Mouse (Mus musculus) ovary, adult 18-20 months (tissue): ENCODE data around the gene Fgr.
"Not testable (repeated sequence)": the region's sequence is repeated elsewhere in the genome, so short reads cannot be mapped to it uniquely, and the experiment has no call there.

ENCODE experiments used
- DNase-seq: peaks from one replicate; pipeline ENCODE4 v3.0.0; 2022; ENCODE audit warnings: low spot score, mixed read lengths

The Fgr gene

DNA sequence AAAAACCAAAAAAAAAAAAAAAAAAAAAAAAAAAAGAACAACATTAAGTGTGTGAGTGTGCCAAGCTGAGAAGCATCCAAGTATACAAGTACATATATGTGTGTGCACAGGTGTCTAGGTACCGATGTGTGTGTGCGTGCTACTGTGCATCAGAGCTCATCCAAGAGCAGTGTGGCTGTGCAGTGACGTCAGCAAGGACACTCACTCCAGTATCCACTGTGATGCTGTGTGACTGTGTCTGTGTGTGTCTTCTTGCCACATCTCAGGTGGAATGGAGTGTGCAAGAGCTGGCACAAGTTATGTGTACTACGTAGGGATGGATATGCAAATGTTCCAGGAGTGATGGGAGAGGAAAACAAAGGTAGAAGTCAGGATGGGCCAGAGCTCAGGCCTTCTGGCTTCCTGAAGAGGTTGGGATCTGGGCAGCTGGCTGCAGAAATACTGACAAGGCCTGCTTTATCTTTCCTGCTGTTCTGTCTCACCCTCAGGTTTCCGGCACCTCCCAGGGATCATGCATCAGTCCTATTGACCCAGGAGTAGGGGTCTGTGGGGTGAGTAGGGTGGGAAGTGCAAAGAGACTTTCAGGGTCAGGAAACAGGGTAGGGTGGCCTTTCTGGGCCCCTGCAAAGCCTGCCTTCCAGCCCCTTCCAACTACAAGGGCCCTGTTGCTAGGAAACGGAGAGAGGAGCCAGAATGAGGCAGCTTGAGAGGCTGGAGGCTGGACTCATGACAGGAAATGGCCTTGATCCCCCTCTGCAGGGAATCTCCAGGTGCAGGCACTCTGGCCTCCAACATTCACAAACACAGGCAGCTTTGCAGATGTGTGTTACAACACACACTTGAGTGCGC is 10.0 kb downstream of the Fgr start:
- DNase-seq = peak; percentile 45

DNA sequence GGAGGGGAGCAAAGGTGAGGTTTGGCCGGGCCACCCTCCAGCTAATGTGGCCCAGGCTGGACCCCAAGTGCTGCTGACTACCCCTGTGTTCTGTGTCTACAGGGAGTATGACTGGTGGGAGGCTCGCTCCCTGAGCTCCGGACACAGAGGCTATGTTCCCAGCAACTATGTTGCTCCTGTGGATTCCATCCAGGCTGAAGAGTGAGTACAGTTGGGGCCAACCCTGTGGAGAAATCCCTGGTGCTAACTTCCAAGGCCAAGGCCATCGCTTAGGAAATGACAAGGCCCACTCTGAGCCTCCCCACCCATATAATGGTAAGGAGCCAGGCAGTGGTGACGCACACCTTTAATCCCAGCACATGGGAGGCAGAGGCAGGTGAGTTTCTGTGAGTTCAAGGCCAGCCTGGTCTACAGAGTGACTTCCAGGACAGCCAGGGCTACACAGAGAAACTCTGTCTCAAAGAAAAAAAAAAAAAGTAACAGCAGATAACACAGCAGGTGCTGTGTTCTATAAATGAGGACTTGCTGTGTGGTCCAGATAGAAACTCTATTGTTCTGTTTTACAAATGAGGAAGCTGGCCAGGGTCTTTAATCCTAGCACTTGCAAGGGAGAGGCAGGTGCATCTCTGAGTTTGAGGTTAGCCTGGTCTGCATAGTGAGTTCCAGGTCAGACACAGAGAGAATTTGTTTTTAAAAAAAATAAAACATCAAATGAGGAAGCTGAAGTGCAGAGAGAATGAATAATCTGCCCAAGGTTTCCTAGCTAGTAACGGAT is 14.9 kb downstream of the Fgr start:
- DNase-seq = no peak

DNA sequence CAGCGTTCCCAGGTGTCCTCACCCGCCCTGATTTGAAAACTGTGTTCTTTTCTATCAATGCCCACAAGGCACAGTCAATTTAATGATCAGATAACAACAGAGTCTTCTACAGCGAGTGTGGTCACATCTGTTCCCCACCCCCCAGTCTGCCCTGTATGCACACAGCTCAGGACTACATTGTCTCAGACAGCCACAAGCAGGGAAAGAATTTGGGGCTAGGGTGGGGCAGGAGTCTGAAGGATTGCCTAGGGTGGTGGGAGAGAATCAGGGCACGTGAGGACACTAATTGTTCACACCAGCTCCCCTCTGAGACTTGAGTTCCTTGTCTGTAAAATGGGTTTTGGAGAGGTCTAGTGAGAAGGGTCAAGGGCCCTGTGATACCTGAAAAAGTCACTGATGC is 19.7 kb downstream of the Fgr start:
- no peak for DNase-seq

DNA sequence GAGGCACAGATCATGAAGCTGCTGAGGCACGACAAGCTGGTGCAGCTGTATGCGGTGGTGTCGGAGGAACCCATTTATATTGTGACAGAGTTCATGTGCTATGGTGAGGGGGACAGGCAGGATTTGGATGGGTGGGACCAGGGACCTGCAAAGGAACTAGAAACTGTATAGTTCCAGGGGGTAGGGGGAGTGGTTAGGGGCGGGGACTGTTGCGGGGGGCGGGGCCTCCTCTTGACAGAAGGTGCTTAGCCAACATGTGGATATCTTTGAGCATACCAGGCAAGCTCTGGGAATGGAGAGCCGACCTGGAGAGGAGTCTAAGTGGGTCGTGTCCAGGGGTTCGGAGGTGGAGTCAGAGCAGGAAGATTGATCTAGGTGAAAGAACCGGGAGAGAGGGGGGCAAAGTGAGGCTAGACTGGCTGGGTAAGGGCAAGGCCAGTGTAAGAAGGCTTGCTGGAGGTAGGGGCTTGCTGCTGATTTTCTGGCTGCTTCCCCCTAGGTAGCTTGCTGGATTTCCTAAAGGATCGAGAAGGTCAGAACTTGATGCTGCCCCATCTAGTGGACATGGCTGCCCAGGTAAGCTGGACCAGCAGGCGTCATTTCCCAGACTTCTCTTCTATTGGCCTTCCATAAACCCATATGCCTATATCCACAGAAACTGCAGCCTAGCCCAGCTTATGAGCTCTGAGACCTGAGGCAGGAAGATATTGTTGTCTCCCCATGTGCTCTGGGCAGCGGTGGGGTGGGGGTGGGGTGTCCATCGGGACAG is 23.8 kb downstream of the Fgr start:
- DNase-seq = no peak

DNA sequence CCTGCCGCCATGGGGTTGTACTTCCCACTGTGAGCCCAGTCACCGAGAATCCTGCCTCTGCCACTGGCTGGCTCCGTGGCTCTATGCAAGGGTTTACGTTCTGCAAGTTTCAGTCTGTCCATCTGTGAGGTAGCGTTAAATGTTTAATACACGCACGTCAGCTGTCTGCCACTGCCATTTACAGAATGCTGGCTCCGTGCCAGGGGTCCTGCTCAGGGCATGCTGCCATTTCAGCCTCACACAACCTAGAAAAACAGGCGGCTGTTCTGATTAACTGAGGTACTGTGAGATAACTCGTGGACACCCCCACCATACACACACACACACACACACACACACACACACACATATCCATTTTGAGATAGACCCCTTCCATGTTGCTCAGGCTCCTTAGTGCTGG is 29.0 kb downstream of the Fgr start:
- DNase-seq = no peak

DNA sequence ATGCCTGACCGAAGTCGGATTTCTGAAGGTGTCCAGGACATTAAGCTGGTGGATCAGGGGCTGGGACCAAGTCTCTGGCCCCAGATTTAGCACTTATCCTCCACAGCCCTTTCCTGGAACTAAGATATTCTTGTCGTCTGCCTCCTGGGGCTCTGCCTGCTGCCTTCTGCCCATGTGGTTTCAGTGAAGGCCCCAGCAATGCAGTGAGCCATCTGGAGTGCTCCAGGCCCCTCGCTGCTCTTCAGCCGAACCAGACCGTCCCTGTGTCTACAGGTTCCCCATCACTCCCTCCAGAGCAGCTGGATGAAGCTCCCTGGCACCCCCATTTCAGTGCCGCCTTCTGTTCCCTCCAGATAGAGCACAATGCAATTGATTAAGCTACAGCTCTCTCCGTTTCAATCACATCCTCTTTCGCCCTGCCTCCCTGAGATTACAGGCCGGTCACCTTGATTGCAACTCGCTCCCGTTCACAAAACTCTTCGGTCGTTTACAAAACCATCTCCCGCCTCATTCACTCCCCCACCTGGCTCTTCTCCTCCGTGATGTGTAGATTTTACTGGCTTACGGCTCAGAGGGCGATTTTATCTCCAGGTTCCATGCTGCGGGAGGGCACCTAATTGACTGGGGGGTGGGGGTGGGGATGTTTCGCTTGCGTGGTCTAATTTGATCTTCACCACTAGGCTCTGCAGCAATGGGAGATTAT is 29.6 kb downstream of the Fgr start:
- DNase-seq = no peak

DNA sequence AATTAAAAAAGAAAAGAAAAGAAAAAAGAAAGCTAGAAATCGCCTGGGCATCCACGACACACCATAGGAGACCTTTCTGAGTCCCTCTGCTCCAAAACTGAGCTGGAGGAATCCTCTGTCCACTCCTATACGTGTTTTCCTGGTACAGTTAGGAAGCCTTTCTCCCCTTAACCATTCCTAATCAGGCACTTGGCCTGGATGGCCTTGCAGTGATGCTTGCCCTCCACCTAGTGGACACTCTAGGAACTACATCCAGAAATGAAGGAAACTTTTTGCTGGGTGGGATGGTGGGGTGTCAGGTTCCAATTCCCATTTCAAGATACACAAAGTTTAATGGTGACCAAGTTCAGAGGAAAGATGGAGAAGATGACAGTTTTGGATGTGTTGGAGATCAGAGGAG is 31.3 kb downstream of the Fgr start:
- no peak for DNase-seq

DNA sequence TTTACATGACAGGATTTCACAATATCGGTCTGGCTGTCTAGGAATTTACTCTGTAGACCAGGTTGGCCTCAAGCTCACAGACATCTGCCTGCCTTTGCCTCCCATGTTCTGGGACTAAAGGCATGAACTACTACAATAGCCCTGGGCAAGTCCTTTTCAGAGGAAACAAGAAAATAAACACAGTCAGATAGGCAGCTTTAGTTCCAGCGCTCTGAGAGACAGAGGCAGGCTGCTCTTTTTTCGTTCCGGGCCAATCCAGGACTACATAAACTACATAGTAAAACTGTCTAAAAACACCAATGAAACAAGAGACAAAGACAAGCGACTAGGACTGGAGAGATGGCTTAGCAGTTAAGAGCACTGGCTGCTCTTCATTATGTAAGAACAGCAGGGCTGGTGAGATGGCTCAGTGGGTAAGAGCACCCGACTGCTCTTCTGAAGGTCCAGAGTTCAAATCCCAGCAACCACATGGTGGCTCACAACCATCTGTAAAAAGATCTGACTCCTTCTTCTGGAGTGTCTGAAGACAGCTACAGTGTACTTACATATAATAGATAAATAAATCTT is 32.1 kb downstream of the Fgr start:
- not testable (repeated sequence) for DNase-seq

DNA sequence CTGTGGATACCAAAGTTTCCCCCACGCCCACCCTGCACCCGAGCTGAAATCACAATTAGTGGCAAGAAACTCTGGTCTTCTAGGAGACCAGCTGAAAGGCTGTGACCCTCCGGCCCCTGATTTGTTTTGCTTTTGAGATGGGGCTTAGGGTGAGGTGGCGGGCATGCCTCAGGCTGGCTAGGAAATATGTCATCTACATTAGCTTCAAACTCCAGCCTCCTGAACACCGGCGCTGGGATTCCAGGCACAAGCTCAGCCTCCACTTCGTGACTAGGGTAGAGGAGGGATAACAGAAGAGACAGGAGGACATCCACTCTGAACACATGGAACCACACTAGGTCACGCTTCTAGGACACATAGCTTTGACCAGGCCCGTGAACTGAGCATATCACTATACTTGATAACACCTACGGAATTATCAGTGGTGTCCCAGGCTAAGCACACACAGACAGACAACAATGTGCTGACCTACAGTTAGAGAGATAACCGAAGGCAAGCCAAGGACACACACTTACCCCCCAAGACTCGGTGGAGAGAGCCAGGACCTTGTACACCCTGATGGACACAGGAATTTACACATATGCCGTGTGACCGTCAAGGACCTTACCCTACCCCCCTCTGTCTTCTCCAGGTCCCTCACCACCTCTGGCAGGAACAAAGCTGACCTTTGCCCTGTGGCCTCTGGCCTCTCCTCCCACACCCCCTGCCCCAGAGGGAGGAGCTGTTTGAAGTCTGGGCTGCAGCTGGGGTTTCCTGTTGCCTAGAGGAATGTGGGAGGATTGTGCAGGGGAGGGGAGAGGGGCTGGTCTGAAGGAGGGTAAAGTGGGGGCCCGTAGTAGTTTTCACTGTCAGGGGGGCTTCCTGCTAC is 33.9 kb downstream of the Fgr start:
- DNase-seq = peak; percentile 59

DNA sequence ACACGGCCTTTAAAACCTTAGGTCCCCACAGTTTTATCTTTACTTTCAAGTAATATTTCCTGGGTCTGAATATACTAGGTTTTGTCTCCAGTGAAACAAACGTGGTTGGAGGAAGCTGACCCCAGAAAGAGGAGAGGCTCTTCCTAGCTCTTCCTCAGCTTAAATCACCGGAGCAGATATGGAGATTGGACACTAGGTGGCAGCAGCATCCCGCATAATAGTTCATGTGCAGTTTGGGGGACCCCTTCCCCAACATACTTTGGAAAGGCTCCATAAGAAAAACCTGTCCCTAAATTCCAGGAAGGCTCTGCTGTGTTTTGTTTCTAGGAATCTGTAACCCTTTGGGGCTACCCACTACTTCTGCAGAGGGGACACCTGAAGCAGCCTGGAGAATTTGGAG is 35.2 kb downstream of the Fgr start:
- DNase-seq = no peak

DNA sequence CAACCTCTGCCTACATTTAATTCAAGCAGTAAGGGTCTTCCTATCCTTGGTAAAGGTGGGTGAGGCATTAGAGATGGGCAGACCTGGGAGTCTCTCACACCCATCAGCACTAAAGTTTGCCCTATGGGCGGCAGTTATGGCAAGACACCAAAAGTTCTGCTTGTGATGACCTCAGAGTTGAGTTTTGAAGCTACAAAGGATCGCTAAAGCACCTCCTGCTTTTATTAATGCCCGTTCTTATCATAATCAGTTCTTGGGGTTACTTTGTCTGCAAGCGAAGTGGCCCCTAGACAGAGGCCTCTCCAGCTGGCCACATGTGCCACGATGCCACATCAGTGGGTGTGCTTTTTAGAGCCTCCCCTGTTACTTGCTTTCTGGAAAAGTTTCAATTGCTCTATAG is 35.8 kb downstream of the Fgr start:
- DNase-seq = no peak

DNA sequence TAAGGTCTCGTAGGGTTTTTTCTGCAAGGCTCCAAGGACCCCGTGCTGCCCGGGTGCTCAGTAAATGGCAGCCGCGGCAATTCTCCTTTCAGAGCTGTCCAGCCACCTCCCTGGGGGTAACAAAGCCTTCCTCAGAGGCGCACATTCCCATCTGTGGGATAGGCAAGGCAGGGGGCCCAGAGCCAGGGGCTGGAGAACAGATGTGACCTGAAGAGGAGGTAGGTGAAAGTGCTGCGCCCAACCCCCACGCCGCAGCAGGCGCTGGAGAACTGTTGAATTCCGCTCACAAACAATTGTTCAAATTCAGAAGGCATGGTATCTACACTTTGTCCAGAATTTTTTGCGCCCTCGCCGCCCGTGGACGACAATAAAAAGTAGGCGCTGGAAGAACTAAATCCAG is 36.7 kb downstream of the Fgr start:
- no peak for DNase-seq

DNA sequence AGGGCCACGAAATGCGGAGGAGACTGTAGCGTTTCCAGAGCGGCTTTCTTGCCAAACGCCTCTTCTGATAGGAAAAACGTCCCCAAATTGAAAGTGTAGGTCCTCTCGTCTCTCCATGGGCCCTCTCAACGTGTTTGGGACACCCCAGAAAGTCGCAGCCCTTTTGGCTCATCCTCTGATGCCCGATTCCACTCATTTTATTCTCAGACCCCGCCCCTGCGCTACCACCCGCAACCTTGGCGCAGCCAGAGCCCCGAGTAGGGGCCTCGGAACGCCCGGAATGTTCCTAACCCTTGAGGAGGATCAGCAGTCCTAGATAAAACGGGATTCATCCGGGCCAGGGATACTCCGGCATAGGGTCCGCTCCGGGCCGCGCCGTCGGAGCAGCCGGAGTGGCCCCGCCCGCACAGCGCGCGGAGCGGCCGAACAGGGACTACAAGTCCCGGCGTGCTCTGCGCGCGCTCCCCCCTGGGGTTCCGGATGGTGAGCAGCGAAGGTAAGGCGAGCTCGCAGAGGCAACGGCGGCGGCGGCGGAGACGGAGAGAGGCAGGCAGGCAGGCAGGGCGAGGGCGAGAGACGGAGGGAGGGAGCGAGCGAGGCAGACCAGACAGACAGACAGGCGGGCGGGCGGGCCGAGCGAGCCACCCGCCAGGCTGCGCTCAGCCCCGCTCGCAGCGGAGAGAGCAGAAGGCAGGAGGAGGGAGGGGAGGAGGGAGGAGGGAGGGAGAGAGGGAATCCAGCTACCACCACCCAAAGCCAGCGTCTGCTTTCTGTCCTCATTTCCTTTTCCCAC is 37.3 kb downstream of the Fgr start, which contains the start of gene Ahdc1:
Gene Ahdc1, plus strand, starts transcription at position 233 of the 793 bp plus-strand sequence.
- peak; percentile 88 for DNase-seq

DNA sequence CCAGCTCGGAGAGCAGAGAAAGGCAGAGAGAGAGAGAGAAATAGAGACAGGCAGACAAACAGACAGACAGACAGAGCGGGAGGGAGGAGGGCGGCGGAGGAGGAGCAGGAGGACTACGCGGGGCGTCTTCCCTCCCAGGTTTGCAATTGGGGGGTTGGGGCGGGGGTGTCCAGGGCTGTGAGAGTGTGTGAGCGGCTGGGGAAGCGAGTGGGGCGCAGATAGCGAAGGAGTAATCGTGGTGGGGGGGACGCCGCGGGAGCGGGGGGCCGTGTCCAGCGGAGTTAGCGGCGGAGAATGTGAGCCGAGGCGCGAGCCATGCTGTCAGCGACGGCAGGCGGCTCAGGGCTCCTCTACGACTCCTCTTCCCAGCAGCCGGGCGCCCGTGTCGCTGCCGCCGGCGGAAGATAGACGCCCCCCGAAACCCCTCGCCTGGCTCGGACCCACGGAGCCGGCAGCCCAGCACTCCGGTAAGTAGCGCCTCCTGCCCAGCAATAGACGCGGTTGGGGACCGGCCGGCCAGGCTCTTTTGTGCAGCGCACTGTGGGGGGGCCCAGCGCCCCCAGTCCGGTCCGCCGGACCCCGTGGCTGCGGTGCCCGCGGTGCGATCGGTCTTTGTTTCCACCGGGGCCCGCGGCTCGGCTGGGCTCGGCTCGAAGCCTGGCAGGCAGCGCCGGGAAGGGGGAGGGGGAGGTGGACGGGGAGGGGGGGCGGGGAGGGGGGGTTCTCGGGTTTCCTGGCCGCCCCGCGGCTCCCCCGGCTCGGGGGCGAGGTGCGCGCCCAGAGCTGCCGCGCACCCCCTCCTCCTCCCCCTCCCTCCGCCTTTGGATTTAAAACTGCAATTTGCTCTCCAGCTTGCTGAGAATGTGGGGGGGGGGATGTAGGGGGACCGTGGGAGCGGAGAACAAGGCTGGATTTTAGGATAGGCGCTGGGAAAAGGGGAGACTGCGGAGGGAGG is 38.2 kb downstream of the Fgr start:
- DNase-seq = no peak

DNA sequence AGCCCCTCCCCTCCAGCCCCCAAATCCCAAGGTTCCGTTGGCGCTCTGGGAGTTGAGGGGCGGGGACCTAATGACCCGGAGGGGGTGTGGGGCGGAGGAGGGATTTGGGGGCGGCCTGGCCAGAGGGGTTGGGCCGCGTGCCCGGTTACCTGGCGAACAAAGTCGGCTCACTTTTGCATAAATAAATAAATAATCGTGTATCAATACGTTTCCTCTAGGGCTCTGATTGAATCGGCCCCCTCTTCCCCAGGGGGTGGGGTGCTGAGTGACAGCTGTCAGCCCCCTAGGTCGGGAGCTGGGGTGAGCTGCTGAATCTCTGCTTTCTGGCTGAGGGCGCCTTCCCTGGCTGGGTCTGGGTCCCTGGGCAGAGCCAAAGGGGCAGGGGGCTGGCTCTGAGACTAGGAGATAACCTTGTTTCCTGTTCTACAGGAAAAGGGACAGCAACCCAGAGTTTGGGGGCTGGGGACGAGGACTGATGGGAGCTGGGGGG is 38.9 kb downstream of the Fgr start:
- DNase-seq = no peak

DNA sequence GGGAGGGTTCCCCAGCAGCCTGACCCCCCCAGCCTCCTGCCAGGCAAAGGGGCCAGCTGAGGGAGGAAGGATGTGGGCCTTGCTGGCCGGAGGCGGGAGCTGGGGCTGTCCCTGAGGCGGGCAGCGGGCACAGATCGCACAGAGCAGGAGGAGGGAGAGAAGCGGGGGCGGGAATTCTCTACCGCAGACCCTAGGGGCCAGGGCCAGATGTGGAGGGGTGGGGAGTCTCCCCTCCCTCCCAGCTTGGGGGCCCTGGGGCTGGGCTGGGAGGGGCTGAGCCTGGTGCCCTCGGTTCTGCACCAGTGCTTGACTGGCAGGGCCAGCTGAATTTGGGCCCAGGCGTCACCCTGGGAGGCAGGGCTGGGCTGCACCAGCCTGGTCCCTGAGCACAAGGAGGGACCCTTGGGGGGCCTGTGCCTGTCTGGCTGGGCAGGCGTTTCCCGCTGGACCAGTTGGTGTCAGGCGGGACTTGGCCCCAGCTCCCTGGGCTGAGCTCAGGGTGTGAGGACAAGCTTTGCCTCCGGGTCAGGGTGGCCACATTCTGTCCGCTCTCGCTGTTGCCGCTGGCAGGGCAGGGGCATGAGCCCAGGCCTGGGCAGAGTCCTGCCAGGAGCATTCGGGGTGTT is 39.5 kb downstream of the Fgr start:
- DNase-seq = peak; percentile 66

DNA sequence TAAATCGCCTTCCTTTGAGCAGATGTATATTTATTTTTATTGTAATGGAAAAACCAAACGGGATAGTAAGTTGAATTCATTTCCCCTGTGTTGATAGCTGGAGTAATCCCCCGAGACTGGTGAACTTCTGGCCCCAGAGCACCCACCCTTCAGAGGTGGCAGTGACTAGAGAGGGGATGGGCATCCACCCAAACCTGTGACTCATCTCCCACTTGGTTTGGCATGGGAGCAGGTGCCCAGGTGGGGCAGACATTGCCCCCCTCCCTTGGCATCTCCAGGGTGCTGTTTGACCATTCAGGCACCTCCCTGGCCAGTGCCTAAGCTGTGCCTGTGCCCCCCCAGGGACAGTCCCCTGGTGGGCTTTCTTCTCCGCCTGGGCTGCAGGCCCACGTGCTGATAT is 40.2 kb downstream of the Fgr start:
- no peak for DNase-seq
